Mouse (Mus musculus): ENCODE data around the gene Abhd14b.
"Not testable (repeated sequence)": the region's sequence is repeated elsewhere in the genome, so short reads cannot be mapped to it uniquely, and the experiment has no call there.

Gene Abhd14b

DNA sequence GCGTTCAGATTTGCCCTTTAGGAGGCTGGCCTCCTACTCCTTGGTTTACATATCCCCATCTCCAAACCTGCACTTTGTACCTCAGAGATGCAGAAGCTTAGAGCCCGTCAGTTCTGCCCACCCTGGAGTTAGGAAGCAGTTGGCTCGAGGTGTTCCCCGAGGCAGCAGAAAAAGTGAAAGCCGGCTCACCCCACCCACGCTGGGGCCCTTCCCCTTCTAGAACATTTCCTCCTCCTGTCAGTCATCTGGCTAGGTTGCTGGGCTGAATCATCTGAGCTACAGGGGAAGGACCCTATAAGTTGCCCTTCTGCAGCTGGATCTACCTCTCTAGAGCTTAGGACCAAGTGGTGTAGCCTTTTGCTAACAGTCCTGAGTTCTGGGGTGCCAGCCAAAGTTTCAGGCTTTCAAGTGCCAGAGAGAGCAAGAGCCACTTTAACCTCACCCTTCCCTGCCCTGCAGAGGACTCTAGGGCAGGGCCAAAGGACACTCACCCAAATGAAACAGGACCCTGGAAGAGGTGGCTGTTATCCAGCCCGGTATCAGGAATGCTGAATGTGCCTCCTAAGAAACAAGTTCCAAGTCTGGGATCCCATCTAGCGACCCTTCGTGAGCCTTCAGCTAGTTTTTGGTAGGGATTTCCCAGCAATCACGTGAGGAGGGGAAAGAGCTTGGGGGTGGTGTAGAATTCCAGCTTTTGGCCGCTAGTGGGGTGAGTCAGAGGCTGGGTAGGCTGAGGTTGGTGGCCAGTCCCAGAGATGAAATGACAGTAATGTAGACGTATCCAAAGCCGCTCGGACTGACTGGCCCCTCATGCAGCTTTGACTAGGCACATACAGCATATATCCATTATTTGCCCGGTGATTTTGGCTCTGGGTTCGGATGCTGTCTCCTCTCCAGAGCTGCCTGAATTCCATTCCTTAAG, 29.0 kb downstream of the Abhd14b start:
- peak; percentile 61 for DNase-seq (ENCODE audit: extremely low read depth, low read depth)

DNA sequence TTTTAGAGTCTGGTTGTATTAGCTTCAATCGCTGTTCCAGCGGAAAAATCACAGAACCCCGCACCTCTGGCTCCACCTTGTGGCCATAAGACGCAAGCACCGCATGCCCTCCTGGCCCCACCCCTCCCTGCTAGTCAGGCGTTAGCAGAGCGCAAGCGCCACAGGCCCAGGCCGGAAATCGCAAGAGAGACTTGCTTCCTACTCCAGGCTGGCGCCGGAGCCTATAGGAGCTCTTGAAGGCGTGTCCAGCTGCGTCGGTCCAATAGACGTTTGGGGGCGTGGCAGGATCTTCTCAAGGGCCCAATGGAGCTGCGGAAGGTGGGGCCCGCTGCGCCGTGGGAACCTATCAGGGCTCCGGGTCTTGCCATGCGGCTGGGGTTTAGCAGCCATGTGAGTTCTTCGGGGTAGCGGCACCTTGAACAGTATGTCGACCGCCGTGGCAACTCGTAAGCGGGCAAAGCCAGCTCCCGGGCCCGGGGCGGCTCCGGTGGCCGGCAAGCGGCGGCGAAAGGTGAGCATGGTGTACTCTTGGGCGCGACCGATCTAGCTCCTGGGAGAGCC, 29.7 kb downstream of the Abhd14b start, which contains the start of gene Parp3:
Gene Parp3 (minus strand): TSS at position 26 of the 561 bp plus-strand sequence.
- peak; percentile 99 for DNase-seq (ENCODE audit: extremely low read depth, low read depth)

DNA sequence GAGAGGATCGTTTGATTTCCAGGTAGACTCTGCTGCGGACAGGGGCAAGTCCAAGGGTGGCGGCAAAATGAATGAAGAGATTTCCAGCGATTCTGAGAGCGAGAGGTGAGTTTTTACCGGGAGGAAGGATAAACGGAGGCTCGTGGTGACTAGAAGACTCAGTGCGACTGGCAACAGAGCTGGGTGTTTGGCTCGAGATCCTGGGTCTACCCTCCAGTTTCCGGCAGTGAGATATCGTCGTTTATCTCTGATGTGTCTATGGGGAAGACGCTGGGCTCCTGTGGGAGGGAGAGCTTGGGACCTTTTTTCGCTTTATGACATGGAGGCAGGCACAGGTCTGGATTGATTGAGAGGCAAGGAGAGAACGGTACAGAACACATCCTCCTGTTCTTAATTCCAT, 30.4 kb downstream of the Abhd14b start:
- no peak for DNase-seq (ENCODE audit: extremely low read depth, low read depth)

DNA sequence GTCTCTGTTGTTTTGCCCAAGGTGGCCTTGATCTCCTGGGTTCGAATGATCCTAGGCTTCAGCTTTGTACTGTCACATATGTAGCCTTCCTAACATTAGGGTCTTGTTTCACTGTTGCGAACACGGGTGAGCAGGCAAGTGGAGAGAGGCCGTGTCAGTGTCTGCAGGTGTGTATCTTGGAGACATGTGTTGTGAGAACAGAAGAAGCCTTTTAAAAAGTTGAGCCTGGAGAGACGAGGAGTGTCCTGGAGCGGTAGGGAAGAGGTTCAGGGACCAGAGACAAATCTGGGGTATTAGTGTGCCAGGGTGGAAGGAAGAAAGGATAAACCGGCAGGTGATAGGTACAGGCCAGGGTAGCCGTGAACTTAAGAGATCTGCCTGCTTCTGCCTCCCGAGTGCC, 30.8 kb downstream of the Abhd14b start:
- DNase-seq (ENCODE audit: extremely low read depth, low read depth), result no peak

GRCm38 (mm10) chr9:106480541-106480940, 33.3 kb downstream of the Abhd14b start:
- no peak for DNase-seq (ENCODE audit: extremely low read depth, low read depth)

DNA sequence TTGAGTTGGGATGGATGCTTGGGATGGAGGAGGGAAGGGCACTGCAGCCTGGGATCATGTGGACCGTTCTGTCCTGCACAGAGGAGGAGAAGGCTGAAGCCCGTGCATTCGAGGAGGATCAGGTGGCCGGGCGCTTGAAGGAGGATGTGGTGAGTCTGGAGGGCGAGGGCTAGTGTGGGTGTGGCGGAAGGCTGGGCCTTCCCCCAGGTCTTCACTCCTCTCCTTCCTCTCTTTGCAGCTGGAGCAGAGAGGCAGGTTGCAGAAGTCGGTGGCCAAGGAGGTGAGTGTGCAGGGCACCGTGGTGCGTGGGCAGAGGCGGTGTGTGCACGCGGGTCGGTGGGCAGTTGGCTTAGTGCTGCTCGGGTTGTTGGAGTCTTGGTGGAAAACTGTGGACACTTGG, 33.8 kb downstream of the Abhd14b start:
- no peak for DNase-seq (ENCODE audit: extremely low read depth, low read depth)

DNA sequence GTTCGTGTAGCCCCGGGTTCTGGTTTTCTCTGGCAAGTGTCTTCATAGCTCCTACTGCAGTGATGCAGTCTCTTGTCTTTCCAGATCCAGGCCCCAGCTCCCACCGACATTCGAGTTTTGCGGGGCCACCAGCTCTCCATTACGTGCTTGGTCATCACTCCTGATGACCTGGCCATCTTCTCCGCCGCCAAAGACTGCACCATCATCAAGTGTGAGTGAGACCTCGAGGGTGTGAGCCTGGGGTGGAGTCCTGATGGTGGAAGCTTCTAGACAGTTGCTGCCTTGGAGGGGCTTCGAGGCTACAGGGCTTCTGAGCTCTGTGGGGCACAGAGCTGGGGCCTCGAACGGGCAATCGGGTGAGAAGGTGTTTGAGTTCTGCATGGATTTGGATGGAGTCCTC, 34.4 kb downstream of the Abhd14b start:
- DNase-seq (ENCODE audit: extremely low read depth, low read depth), result no peak

GRCm38 (mm10) chr9:106482578-106483115, 35.4 kb downstream of the Abhd14b start:
- DNase-seq (ENCODE audit: extremely low read depth, low read depth), result no peak

- DNase-seq (ENCODE audit: extremely low read depth, low read depth), result no peak
Measured at GRCm38 (mm10) chr9:106483136-106483535, 35.9 kb downstream of the Abhd14b start.

DNA sequence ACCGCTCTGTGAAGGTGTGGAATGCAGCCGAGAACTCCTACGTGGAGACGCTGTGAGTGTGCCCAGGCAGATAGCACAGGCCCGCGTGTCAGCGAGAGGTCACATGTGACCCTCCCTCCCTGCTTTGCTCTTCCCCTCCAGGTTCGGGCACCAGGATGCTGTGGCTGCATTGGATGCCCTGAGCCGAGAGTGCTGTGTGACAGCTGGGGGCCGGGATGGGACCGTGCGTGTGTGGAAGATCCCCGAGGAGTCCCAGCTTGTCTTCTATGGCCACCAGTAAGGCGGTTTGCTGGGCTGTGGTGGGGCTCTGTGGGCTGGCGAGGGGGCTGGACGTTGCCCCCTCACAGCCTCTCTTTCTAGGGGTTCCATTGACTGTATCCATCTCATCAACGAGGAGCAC, 36.3 kb downstream of the Abhd14b start:
- no peak for DNase-seq (ENCODE audit: extremely low read depth, low read depth)

DNA sequence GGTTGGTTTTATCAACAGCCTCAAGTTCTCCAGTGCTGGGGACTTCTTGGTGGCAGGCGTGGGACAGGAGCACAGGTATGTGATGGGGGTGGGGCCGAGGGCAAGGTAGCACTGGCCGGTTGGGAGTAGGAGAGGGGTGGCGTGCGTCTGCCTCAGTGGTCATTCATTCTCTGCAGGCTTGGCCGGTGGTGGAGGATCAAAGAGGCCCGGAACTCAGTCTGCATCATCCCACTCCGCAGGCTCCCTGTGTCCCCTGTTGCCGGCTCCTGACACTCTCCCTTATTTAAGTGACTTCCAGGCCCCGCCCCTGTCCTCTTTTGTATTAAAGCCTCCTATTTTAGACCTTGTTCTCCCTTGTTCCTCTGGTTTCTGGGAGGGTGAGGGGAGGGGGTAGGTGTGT, 37.8 kb downstream of the Abhd14b start:
- no peak for DNase-seq (ENCODE audit: extremely low read depth, low read depth)

DNA sequence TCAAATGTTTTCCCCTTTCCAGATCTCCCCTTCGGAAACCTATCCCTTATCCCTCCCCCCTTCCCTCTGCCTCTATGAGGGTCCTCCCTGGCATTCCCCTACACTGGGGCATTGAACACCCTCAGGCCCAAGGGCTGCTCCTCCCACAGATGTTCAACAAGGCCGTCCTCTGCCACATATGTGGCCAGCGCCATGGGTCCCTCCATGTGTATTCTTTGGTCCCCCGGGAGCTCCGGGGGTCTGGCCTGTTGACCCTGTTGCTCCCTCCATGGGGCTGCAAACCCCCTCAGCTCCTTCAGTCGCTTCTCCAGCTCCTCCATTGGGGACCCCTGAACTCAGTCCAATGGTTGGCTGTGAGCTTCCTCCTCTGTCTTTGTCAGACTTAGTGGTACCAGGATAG, 40.3 kb downstream of the Abhd14b start:
- DNase-seq (ENCODE audit: extremely low read depth, low read depth), result not testable (repeated sequence)

DNA sequence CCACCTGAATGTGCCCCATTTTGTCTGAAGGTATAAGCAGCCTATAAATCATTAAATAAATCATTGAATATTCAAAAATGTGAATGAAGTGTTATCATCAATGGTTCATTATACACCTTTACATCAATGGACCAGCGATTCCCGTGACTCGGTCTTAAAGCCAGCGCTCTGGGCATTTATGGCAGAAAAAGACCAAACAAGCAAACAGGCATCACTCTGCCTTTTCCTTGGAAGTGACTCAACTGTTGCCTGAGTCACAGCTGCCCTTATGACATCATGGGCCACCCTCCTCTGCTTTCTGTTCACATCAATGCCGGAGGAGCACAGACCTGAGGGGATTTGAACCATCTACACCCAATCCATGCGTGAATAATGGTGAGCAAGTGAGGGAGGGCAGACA, 52.4 kb downstream of the Abhd14b start, which contains the start of gene Iqcf1:
Gene Iqcf1 (plus strand): TSS at position 301 of the 400 bp plus-strand sequence.
- no peak for DNase-seq (ENCODE audit: extremely low read depth, low read depth)

GRCm38 (mm10) chr9:106501846-106502245, 54.6 kb downstream of the Abhd14b start:
- DNase-seq (ENCODE audit: extremely low read depth, low read depth), result no peak
